Mouse (Mus musculus) cerebellum, adult 2 months (tissue): ENCODE results near the gene Vwa8.

ENCODE experiments used
- CTCF ChIP-seq: fragments of 200-500 bp; IDR thresholded peaks from 2 replicates; pipeline ENCODE4 v1.5.1; 2011; ENCODE audit warnings: low read depth, mild to moderate bottlenecking, control low read depth, low read length, moderate library complexity, borderline replicate concordance; ENCODE audit not compliant: insufficient read depth
- POLR2A ChIP-seq: fragments of 200-500 bp; IDR thresholded peaks from 2 replicates; pipeline ENCODE4 v1.6.1; 2011; ENCODE audit warnings: low read length, control low read depth, borderline replicate concordance; ENCODE audit not compliant: insufficient read depth

DNA sequence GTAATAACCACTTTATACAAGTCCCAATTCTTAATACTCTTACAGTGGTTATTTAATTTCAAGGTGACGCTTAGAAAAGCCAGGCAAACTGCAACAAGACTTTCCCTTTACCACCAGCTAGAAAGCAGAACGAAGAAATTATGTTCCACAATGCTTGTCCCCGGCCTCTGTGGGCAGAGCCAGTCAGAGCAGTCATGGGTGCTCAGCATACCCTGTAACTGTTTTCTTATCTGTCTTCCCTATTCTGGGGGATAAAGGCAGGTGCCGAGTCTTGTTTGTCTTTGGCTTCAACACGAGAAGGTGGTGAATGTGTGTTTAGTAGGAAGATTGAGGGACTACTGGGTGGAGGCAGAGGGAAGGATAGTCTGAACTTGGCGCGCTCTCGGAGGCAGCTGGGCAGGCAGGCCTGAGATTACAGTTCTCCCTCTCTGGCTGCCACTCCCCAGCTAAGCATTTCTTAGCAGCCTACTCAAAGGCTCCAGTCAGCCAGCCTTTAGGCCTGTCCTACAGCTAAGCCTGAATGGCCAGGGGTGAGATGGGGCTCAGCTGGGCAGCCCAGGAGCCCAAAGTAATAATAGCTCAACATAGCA lies 365.9 kb downstream of the Vwa8 start:
- TF ChIP-seq POLR2A (no peak), CTCF (no peak)
